Mouse (Mus musculus): Measurements from ENCODE around the gene Ppp1r13l.

The Ppp1r13l gene

DNA sequence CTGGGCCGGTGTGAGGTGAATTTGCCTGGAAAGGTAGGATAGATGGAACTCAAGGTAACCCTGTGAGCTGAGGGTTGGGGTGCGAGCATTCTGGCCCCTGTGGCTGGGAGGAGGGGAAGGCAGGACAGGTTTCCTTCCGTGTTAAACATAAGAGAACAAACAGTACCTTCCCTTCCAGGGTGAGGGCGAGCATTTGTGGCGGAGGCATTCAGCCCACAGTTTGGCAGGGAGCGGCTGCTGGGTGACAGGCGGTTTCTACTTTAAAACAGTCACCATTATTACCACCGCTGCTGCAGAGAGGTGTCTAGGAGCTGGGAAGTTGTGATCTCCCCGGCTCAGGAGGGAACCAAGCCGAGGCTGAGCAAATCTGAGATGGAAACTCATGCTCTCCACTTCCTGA is 22.4 kb upstream of the Ppp1r13l start:
- no peak for DNase-seq (ENCODE audit: low read depth)

DNA sequence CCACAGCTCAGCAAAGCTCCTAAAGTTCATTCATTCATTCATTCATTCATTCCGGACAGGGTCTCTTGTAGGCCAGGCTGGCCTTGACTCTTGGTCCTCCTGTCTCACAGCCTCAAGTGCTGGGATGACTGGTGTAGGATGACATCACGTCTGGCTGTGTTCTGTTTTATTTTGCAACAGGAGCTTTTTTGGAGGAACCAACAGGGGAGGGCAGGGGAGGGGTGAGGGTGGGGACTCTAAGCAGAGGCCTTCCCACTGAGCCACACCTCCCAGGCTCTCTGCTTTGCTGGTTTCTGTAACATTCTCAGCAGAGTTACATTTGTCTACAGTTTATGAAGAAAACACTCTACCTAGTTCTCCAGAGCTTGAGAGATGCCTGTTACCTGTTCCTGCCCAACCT is 21.5 kb upstream of the Ppp1r13l start:
- no peak for DNase-seq (ENCODE audit: low read depth)

DNA sequence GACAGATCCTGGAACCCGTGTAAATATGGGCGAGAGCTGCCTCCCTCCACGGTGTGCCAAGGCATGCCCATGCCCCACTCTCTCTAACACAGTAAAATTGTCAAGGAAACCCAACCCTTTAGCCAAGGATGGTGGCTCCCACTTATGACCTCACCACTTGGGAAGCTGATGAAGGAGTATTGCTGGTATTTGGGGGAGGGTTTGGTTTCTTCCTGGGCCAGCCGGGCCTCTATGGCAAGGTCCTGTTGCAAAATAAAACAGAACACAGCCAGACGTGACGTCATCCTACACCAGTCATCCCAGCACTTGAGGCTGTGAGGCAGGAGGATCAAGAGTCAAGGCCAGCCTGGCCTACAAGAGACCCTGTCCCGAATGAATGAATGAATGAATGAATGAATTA is 21.0 kb upstream of the Ppp1r13l start:
- no peak for DNase-seq (ENCODE audit: low read depth)

DNA sequence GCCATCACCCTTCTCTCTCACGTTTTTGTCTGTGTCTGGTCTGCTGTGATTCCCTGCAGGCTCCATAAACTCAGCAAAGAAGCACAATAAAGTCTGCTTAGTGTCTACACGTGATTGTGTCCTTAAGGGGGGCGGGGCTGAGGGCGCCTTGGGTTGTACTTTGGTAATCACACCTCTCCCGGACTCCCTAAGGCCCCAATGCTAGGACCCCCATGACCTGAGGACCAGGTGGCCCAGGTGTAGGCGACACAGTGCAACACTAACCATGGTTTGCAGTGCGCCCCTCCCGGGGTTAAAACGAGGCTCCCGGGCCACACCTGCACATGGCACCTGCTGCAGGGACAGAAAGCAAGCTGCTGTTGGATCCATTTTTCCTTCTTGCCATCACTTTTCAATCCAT is 18.3 kb upstream of the Ppp1r13l start:
- DNase-seq (ENCODE audit: low read depth), result no peak

DNA sequence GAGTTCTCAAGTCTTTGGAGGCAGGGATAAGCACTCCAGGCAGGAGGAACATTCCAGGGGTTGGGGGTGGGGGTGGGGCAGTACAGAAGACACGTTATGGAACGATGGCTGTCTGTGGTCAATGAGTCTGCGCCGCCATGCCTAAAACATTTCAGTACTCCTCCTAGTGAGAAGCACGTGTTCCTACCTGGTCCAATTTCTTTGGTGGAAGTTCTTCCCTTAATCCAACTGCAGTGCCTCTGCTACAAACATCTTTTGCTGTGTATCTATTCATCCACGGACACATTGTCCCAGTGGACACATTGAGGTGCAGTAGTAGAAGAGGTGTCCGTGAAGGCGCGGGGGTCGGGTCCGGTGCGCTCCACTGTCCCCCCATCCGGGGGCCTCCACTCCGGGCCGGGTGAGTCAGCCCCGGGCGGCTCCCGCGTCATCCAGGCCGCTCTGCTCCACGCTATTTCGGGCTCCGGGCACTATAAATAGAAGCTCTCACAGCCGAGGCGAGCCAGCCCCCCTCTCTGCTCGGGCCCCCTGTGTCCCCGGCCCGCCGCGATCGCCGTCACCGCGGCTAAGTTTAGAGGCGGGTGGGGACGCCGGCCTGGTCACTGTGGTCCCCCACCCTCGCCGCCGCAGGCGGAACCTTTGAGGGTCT is 17.7 kb upstream of the Ppp1r13l start:
- no peak for DNase-seq (ENCODE audit: low read depth)

DNA sequence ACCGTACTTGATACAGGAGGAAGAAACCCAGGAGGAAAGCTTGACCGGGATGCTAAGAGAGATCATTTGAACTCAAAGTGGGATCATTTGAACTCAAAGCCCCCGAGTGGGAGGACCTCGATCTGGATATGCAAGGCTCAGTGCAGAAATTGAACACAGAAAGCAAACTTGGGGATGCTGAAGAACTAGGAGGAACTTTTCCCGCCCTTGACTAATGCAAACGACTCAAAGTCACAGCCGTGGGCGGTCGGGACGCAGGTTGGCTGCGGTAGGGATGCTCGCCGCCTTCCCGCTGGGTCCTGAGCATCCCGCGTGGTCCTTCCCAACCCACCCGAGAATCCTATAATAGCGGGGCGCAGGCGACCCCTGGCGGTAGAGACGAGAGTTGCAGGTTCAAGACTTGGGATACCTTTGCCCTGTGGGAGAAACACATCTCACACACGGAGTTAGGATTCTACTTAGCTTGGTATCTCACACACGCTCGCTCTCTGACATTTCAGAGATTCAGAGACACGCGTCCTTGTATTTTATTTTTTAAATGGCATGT is 17.0 kb upstream of the Ppp1r13l start:
- no peak for DNase-seq (ENCODE audit: low read depth)

DNA sequence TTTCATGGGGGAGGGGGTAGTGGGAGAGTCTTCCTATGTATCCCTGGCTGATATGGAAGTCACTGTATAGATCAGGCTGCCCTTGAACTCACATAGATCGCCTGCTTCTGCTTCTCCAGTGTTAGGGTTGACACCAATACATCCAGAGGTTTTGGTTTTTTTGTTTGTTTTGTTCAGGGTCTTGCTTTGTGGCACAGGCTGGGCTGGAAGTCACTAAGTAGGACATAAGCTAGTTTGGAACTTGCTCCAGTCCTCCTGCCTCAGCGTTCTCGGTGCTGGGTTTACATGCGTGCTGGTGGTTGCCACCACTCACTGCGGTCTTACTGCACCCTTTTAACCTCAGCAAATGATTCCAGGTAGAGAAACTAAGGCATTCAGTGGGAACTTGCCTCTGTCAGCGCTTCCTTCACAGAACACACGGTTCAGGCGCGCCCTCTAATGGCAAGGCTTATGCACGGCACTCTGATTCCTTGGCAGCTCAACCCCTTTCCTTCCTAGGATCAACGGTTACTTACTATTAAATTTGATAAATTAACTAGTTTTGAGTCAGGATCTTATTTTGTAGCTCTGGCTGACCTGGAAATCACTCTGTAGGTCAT is 16.2 kb upstream of the Ppp1r13l start:
- peak; percentile 85 for DNase-seq (ENCODE audit: low read depth)

DNA sequence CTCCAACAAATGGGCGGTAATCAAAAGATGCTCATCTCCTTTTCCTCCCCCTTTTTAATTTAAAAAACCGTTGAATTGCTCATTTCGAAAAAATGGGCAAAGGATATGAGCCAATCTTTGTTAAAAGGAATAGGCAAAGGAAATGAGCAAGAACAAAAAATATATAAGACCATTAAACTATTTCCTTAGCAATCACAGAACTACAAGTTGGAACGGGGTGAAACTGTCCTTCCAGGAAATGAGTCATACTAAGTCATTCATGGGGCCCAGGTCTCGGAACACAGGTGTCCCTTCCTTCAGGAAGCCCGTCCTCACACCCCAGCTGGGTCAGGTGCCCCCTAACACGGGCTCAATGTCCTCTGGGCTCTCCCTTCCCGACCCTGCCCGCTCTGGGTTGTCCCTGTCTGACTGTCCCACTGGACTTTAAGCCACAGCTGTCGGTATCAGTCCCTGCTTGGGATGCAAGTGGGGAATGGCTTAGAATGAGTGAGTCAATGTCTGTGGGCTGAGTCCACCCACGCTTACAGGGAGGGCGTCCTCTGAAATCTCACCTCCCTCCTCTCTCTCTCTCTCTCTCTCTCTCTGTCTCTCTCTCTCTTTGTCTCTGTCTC is 15.2 kb upstream of the Ppp1r13l start, which contains the start of gene Ercc1:
Gene Ercc1, plus strand, starts transcription at position 542 of the 611 bp plus-strand sequence.
- no peak for DNase-seq (ENCODE audit: low read depth)

DNA sequence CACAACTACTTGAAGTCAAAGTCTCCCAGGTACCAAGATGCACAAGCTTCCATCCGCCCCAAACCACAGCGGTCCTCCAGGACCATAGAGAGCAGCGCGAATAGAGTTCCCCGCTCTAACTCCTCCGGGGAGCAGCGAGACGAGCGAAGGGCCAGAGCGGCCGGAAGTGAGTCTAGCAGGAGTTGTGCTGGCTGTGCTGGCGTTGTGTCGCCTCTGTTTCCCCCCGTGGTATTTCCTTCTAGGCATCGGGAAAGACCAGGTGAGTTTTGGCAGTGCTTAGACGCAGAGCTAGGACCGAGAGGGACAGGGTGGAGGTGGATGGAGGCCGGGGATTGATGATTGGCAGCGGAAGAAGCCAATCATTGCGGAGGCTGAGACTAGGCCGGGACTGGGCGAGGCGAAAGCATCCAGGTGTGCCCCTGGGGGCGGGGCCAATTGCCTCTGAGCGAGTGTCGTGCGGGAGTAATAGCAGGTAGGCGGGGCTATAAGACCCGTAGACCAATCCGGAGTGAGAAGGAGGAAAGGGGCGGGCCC is 14.5 kb upstream of the Ppp1r13l start:
- DNase-seq (ENCODE audit: low read depth), result peak; percentile 90

DNA sequence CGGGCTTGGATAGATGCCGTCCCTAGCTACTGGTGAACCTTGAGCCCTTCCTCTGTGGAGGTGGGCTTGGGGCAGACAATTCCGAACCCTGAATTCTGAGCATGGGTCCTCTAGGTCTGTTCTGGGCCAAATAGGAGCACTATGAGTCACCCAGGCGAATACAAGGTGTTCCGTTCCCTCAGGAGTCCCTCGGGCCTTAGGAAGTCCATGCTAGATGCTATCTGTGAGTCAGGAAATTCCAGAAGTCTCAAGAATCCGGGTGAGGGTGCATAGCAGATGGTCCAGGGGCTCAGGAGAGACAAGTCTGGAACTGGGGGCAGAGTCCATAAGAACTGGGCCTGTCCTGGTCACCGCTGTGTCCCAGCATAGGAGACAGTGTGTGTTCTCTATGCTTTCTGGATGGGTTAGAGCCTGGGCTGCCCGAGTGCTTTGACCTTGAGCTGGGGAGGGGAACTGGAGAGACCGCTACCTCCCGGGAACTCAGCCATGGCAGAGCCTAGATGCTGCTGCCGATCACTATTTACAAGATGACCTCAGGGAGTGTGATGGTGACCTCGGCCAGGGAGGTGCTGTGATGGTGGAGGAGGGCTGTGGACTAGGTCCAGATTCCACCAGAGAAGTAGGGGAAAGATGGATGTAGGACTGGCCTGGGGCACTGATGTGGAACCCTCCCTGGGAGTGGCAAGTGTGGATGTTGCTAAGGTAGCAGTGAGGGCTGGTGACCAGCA is 10.2 kb upstream of the Ppp1r13l start:
- no peak for DNase-seq (ENCODE audit: low read depth)

DNA sequence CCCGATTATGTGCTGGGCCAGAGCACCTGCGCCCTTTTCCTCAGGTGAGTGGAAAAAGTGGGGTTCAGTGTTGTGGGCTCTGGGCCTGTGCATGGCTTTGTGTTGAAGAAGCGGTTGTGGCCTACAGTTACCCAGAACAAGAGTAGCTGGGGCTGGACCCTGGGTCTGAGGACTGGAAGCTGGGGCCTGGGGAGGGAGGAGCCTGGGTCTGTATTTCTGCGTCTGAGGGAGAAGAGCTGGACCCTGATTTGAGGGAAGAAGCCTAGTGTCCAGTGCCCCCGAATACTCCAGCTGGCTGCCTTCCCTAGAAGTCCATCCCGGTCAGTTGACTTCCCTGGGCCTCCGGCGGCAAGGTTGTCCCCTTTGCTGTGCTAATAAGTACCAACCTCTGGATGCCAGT is 9.3 kb upstream of the Ppp1r13l start:
- no peak for DNase-seq (ENCODE audit: low read depth)

DNA sequence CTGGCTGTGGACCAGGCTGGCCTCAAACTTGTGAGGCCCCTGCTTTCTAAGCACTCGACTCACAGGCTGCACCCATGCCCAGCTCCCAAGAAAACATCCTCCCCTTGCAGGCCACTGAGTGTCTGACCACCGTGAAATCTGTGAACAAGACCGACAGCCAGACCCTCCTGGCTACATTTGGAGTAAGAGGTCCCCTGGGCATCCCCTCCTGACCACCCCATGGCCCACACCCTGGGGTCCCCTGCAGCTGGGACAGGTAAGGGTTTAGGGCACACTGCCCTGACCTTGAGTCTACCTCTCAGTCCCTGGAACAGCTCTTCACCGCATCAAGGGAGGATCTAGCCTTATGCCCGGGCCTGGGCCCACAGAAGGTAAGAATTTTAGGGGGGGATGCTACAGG is 4.6 kb upstream of the Ppp1r13l start:
- no peak for DNase-seq (ENCODE audit: low read depth)

DNA sequence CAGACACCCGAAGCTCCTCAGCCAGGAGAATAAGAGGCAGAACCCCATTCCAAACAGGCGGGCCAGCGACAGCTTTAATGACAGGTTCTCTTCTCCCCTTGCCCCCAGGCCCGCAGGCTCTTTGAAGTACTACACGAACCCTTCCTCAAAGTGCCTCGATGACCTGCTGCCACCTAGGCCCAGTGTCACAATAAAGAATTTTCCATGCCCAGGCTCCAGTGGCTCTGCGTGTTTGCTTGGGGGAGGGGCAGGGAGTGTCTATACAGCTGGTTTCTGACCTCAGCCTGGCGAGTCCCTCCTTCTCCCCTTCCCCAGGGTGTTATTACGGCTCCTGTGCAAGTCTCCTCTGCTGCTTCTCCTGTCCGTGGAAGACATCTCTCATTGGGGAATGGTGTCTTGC is 3.2 kb upstream of the Ppp1r13l start:
- no peak for DNase-seq (ENCODE audit: low read depth)

DNA sequence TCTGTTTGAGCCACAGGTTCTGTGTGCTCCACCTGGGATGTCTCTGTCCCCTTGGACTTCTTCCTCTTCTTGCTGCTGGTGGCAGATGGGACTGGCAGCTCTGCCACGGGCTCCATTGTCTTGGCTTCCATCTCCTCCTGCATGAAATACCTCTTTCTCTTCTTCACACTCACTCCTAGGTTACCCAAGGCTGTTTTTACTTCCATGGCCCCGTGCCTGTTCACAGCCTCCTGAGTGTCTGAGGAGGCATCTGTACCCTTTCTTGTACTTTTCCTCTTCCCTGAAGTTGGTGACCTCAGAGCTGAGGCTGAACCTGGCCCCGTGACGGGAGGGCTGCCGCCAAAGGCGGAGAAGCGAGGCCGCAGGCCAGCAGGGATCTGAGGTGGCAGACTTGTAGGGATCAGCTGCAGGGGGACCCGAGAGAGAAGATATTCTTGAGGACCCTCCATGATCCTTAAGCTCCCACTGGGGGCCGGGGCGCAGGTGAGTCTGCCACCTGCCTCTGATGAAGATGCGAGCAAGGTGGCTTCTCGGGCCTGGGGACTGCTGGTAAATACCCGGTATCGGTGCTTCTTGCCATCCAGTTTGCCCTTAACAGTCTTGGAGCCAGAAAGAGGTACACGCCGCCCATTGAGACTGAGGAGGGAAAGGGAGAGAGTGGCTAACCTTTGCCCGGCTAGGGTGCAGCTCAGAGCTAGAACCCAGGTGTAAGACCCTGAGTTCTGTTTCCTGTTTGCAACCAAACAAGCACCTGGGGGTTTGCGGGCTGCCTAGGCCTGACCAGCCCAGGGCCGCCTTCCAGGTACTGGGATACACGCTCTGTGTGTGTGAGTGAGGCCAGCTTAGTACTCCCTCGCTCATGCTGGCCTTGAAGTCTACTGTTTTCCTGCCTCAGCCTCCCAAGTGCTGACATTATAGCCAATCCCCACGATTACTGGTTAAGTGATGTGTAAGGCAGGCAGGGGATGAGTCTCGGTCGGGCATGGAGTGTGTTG is 1.9 kb upstream of the Ppp1r13l start:
- DNase-seq (ENCODE audit: low read depth), result no peak

DNA sequence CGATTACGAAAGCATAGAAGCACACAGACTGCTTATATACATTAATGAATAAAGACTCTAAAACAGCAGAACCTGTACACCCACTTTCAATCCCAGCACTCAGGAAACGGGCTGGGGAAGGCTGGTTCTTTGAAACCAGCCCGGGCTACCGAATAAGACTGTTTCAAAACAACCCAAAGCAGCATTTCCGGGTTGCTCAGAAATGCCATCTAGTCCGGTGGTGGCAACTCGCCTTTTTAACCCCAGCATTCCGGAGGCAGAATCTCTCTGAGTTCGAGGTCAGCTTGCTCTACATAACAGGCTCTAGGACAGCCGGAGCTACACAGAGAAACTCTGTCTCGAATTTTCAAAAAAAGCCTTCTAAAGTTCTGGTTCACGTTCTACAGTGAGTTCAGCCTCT is 915 bp upstream of the Ppp1r13l start:
- no peak for DNase-seq (ENCODE audit: low read depth)

DNA sequence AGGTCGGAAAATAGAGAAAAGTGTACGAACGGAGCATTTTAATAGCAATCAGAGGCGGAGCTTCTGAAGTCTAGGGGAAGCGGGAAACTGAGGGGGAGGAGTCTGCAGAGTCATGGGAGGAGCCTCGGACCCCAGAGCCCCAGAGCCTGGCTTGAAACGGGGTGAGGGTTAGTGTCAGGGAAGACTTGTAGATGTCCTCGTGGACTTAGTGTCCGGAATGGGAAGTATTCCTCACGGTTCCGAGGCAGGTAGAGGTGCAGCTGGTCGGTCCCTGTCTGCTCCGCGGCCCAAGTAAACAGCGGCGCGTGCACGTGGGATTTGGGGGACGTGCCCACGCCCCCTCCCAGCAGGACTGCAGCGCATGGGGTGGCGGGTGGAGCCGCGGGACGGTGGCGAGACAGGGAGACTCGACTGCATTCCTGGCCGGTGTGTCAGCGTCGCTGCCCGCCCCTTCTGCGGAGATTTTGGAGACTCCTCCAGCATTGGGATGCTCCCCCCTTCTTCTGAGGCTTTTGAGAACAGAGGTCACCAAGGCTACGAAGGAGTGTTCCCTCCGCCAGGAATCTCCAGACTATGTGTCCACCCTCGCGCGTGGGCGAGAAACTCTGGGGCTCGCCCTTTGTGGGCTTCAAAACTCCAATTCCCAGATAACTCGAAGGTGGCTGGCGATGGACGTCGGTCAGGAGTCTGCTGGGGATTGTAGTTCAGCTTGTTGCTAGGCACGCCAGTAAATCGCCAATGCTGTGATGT is 518 bp downstream of the Ppp1r13l start:
- DNase-seq (ENCODE audit: low read depth), result peak; percentile 81

DNA sequence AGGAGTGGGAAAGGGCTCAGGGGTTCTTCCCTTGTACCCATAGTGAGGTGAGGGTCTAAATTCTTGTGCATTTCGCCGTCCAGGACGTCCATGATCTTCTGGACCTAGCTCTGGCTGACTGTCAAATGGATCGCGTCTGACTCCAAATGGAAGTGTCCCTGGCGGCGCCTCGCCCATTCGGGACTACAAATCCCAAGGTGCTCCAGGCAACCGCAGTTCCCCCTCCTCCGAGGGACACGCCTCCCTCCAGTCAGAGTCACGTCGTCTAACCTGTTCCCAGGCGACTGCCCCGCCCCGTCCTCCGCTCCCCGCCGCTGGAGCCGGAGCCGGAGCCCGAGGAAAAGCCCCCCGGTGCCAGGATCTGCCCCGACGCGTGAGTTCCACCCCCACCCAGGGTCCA is 1.4 kb downstream of the Ppp1r13l start:
- DNase-seq (ENCODE audit: low read depth), result peak; percentile 84

DNA sequence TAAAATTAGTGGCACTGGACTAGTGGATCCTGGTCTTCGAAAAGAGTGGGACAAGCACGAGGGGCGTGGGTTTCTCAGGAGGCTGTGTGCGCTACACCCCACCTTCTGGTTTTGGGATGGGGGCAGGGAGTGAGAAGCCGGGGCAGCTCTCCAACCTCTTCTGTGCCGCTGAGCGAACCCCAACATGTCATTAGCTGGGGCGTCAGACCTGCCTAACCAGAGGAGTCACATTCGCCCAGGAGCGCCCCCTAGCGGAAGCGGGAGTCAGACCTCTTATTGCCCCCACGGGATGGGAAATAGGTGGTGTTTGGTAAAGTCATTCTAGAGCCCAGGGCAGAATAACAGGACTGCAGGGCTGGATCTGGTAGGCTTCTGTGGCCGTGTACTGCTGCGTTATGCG is 2.2 kb downstream of the Ppp1r13l start:
- peak; percentile 86 for DNase-seq (ENCODE audit: low read depth)

DNA sequence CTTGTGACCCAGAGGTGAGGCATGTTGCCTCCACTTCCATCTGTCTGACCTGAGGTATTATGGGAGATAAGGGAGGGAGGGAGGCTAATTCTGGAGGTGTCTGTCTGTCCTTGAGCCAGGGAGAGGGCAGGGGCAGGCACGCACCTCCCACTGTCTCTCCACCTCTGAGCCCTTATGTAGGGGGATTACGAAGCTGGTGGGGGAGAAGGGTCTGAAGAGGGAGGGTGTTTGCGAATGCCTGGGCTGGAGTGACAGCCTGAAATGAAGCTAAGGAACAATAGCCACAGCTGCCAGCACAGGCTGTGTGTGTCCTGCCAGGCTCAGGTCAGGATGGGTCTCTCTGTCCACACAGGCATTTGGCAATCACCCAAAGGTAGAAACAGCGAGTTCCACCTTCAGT is 2.7 kb downstream of the Ppp1r13l start:
- DNase-seq (ENCODE audit: low read depth), result no peak

DNA sequence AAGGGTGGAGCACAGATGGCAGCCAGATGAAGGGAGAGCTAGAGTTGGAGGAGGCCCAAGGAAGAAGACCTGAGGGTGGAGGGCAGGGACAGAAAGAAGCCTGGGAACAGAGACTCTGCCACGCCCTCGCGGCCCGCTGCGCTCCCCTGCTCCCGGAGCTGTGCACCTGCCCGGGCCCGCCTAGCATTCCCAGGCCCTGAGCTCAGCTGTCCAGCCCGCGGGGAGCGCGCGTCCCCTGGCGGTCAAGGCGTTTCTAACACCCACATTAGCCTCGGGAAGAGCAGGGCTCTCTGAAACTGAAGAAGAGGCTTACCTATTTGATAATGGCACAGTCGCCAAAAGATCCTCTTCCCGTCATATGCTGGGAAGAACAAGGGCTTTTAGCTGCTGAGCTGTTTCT is 4.3 kb downstream of the Ppp1r13l start:
- no peak for DNase-seq (ENCODE audit: low read depth)

DNA sequence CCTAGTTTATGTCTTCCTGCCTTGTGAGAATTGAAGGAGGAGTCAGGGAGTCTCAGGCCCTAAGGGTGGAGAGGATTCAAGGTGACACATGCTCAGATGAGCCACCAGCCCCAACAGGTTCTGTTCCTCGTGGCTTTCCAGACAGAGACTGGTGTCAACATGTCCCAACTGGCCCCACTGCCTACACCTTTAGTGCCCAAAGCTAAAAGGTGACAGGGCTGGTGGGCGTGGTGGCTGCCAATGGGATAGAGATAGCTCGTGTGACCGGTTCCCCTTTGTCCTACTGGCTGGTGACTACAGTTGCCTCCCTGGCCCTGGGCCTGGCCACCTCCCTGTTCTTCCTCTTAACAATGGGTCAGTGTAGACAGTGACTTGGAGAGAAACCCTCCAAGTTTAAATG is 5.8 kb downstream of the Ppp1r13l start:
- no peak for DNase-seq (ENCODE audit: low read depth)

Measured in c-Kit-positive CD71-negative TER-119-negative erythroid progenitor cells, embryonic 14.5 days (primary cell).